Mouse (Mus musculus) kidney, adult 11 months (tissue): ENCODE data around the gene AI837181.
"Not testable (repeated sequence)": the region's sequence is repeated elsewhere in the genome, so short reads cannot be mapped to it uniquely, and the experiment has no call there.

Source experiments
- DNase-seq: peaks from one replicate; pipeline ENCODE4 v3.0.0; 2022

Gene AI837181

GRCm38 (mm10) chr19:5424782-5425741 is at the start of gene AI837181, which contains the start of gene Drap1:
Gene AI837181, plus strand, starts transcription at chr19:5425144.
Gene Drap1, minus strand, starts transcription at chr19:5424979.
- peak; percentile 90 for DNase-seq

- DNase-seq = no peak
Measured at GRCm38 (mm10) chr19:5377446-5377845, 47.5 kb upstream of the AI837181 start.

- DNase-seq = no peak
Measured at GRCm38 (mm10) chr19:5383326-5383725, 41.6 kb upstream of the AI837181 start.

GRCm38 (mm10) chr19:5384715-5385114 is 40.2 kb upstream of the AI837181 start:
- no peak for DNase-seq

GRCm38 (mm10) chr19:5388011-5388441 is 36.9 kb upstream of the AI837181 start:
- DNase-seq = no peak

- peak; percentile 96 for DNase-seq
Measured at GRCm38 (mm10) chr19:5388588-5389242, 36.2 kb upstream of the AI837181 start, which contains the start of gene Sart1. Gene Sart1, minus strand, starts transcription at chr19:5388703.

- DNase-seq = peak; percentile 34
Measured at GRCm38 (mm10) chr19:5389647-5390046, 35.3 kb upstream of the AI837181 start.

GRCm38 (mm10) chr19:5390416-5390815 is 34.5 kb upstream of the AI837181 start:
- DNase-seq = no peak

GRCm38 (mm10) chr19:5392892-5393291 is 32.1 kb upstream of the AI837181 start:
- peak; percentile 66 for DNase-seq

GRCm38 (mm10) chr19:5394168-5394567 is 30.8 kb upstream of the AI837181 start:
- no peak for DNase-seq

GRCm38 (mm10) chr19:5395371-5395770 is 29.6 kb upstream of the AI837181 start:
- no peak for DNase-seq

GRCm38 (mm10) chr19:5401073-5401472 is 23.9 kb upstream of the AI837181 start:
- DNase-seq = not testable (repeated sequence)

- DNase-seq = no peak
Measured at GRCm38 (mm10) chr19:5402293-5402692, 22.7 kb upstream of the AI837181 start, which contains the start of gene Tsga10ip. Gene Tsga10ip, minus strand, starts transcription at chr19:5402526.

GRCm38 (mm10) chr19:5405924-5406323 is 19.0 kb upstream of the AI837181 start:
- DNase-seq = no peak

- peak; percentile 85 for DNase-seq
Measured at GRCm38 (mm10) chr19:5406531-5407126, 18.3 kb upstream of the AI837181 start.

- DNase-seq = peak; percentile 59
Measured at GRCm38 (mm10) chr19:5407133-5407532, 17.8 kb upstream of the AI837181 start.

- peak; percentile 49 for DNase-seq
Measured at GRCm38 (mm10) chr19:5408057-5409001, 16.6 kb upstream of the AI837181 start.

GRCm38 (mm10) chr19:5409068-5409467 is 15.9 kb upstream of the AI837181 start:
- DNase-seq = no peak

GRCm38 (mm10) chr19:5410641-5411040 is 14.3 kb upstream of the AI837181 start:
- DNase-seq = no peak

- no peak for DNase-seq
Measured at GRCm38 (mm10) chr19:5411961-5412360, 13.0 kb upstream of the AI837181 start.

- no peak for DNase-seq
Measured at GRCm38 (mm10) chr19:5413840-5414239, 11.1 kb upstream of the AI837181 start.

- DNase-seq = peak; percentile 41
Measured at GRCm38 (mm10) chr19:5414534-5414957, 10.4 kb upstream of the AI837181 start.
